Mouse (Mus musculus): ENCODE results near the gene Dzip1. TPM values are rescaled to one million over a fixed set of nuclear protein-coding genes. Genes with fewer than 3 reads are reported as not detected.

Gene Dzip1
- polyA plus RNA-seq (2015; fragmentation: Nextera tagmentation; extraction: Ambion mirVana): 5.9 and 6.8 TPM in 2 replicates

GRCm38 (mm10) chr14:118924673-118925615 lies at the start of gene Dzip1:
Gene Dzip1, minus strand, starts transcription at chr14:118925460.
- WGBS: 2% methylated on average over 54 of the region's 55 CpGs

GRCm38 (mm10) chr14:118972268-118972667 lies 47.0 kb upstream of the Dzip1 start:
- H3K27me3 ChIP-seq (replicated peaks; ENCODE audit: control insufficient read depth, insufficient read depth, low read length): no peaks in the 10 kb centered on the region
- no peak overlapping the region for H3K9ac ChIP-seq (ENCODE audit: low read depth, low read length)
- no peaks in the 10 kb centered on the region for H3K4me1 ChIP-seq (ENCODE audit: control insufficient read depth, insufficient read depth, low read length)
- 93% methylated on average over 6 of the region's 6 CpGs for WGBS
- no peak overlapping the region for H3K4me3 ChIP-seq (ENCODE audit: low read length)
- H3K4me2 ChIP-seq (ENCODE audit: low read depth, low read length): no peak overlapping the region
- no peak for ATAC-seq
- no peak overlapping the region for H3K27ac ChIP-seq (ENCODE audit: low read length)
- no peaks in the 10 kb centered on the region for H3K9me3 ChIP-seq (ENCODE audit: control insufficient read depth, low read length)
- peaks cover 9% of the 10 kb centered on the region; the same call in 1 of the 2 replicates for H3K36me3 ChIP-seq (ENCODE audit: control insufficient read depth, insufficient read depth, low read length)

More at GRCm38 (mm10) chr14:118924673-118925615, at the start of gene Dzip1:
- H3K9ac ChIP-seq (ENCODE audit: low read depth, low read length): peak within 1 kb of the TSS; percentile 66
- peaks cover 27% of the 10 kb centered on the region for H3K4me1 ChIP-seq (ENCODE audit: control insufficient read depth, insufficient read depth, low read length)
- H3K4me2 ChIP-seq (ENCODE audit: low read depth, low read length): peak within 1 kb of the TSS; percentile 81
- peak within 1 kb of the TSS; percentile 60 for H3K27ac ChIP-seq (ENCODE audit: low read length)
- ATAC-seq: peak; percentile 87
- peaks cover 12% of the 10 kb centered on the region for H3K27me3 ChIP-seq (replicated peaks; ENCODE audit: control insufficient read depth, insufficient read depth, low read length)
- no peaks in the 10 kb centered on the region for H3K36me3 ChIP-seq (ENCODE audit: control insufficient read depth, insufficient read depth, low read length)
- H3K9me3 ChIP-seq (ENCODE audit: control insufficient read depth, low read length): no peaks in the 10 kb centered on the region
- peak within 1 kb of the TSS; percentile 55 for H3K4me3 ChIP-seq (ENCODE audit: low read length)

GRCm38 (mm10) chr14:118967646-118968045 lies 42.4 kb upstream of the Dzip1 start:
- Histone ChIP-seq H3K4me1 (ENCODE audit: control insufficient read depth, insufficient read depth, low read length) (no peaks in the 10 kb centered on the region), H3K4me3 (ENCODE audit: low read length) (no peak overlapping the region), H3K27me3 (replicated peaks; ENCODE audit: control insufficient read depth, insufficient read depth, low read length) (no peaks in the 10 kb centered on the region), H3K4me2 (ENCODE audit: low read depth, low read length) (no peak overlapping the region), H3K9ac (ENCODE audit: low read depth, low read length) (no peak overlapping the region), H3K36me3 (ENCODE audit: control insufficient read depth, insufficient read depth, low read length) (peaks cover 4% of the 10 kb centered on the region; the same call in 1 of the 2 replicates), H3K9me3 (ENCODE audit: control insufficient read depth, low read length) (no peaks in the 10 kb centered on the region), H3K27ac (ENCODE audit: low read length) (no peak overlapping the region)
- no peak for ATAC-seq
- WGBS: 81% methylated on average over 7 of the region's 7 CpGs

GRCm38 (mm10) chr14:118965356-118966000 lies 40.2 kb upstream of the Dzip1 start:
- Histone ChIP-seq H3K36me3 (ENCODE audit: control insufficient read depth, insufficient read depth, low read length) (no peaks in the 10 kb centered on the region), H3K27ac (ENCODE audit: low read length) (no peak overlapping the region), H3K4me1 (ENCODE audit: control insufficient read depth, insufficient read depth, low read length) (no peaks in the 10 kb centered on the region), H3K4me3 (ENCODE audit: low read length) (no peak overlapping the region), H3K4me2 (ENCODE audit: low read depth, low read length) (no peak overlapping the region), H3K9me3 (ENCODE audit: control insufficient read depth, low read length) (no peaks in the 10 kb centered on the region), H3K27me3 (replicated peaks; ENCODE audit: control insufficient read depth, insufficient read depth, low read length) (no peaks in the 10 kb centered on the region), H3K9ac (ENCODE audit: low read depth, low read length) (no peak overlapping the region)
- ATAC-seq: no peak
- 95% methylated on average over 4 of the region's 4 CpGs for whole genome bisulfite sequencing

- H3K9me3 ChIP-seq (ENCODE audit: control insufficient read depth, low read length): no peaks in the 10 kb centered on the region
- 89% methylated on average over 3 of the region's 3 CpGs for WGBS
- H3K9ac ChIP-seq (ENCODE audit: low read depth, low read length): no peak overlapping the region
- H3K4me2 ChIP-seq (ENCODE audit: low read depth, low read length): no peak overlapping the region
- H3K36me3 ChIP-seq (ENCODE audit: control insufficient read depth, insufficient read depth, low read length): peaks cover 4% of the 10 kb centered on the region
- H3K27me3 ChIP-seq (replicated peaks; ENCODE audit: control insufficient read depth, insufficient read depth, low read length): no peaks in the 10 kb centered on the region
- no peaks in the 10 kb centered on the region for H3K4me1 ChIP-seq (ENCODE audit: control insufficient read depth, insufficient read depth, low read length)
- no peak overlapping the region for H3K4me3 ChIP-seq (ENCODE audit: low read length)
- no peak overlapping the region for H3K27ac ChIP-seq (ENCODE audit: low read length)
- no peak for ATAC-seq
These were observed 32.8 kb upstream of the Dzip1 start for GRCm38 (mm10) chr14:118958010-118958409.

GRCm38 (mm10) chr14:118951912-118952583 lies 26.8 kb upstream of the Dzip1 start:
- no peak for ATAC-seq
- no peak overlapping the region for H3K4me2 ChIP-seq (ENCODE audit: low read depth, low read length)
- no peaks in the 10 kb centered on the region; the same call in 1 of the 2 replicates for H3K36me3 ChIP-seq (ENCODE audit: control insufficient read depth, insufficient read depth, low read length)
- H3K4me1 ChIP-seq (ENCODE audit: control insufficient read depth, insufficient read depth, low read length): no peaks in the 10 kb centered on the region
- no peak overlapping the region for H3K4me3 ChIP-seq (ENCODE audit: low read length)
- no peak overlapping the region for H3K27ac ChIP-seq (ENCODE audit: low read length)
- no peaks in the 10 kb centered on the region for H3K27me3 ChIP-seq (replicated peaks; ENCODE audit: control insufficient read depth, insufficient read depth, low read length)
- H3K9me3 ChIP-seq (ENCODE audit: control insufficient read depth, low read length): no peaks in the 10 kb centered on the region
- WGBS: 95% methylated on average over 9 of the region's 9 CpGs
- no peak overlapping the region for H3K9ac ChIP-seq (ENCODE audit: low read depth, low read length)

GRCm38 (mm10) chr14:118948841-118949240 lies 23.6 kb upstream of the Dzip1 start:
- Histone ChIP-seq H3K4me1 (ENCODE audit: control insufficient read depth, insufficient read depth, low read length) (no peaks in the 10 kb centered on the region), H3K27ac (ENCODE audit: low read length) (no peak overlapping the region), H3K4me3 (ENCODE audit: low read length) (no peak overlapping the region), H3K36me3 (ENCODE audit: control insufficient read depth, insufficient read depth, low read length) (no peaks in the 10 kb centered on the region), H3K9me3 (ENCODE audit: control insufficient read depth, low read length) (no peaks in the 10 kb centered on the region), H3K4me2 (ENCODE audit: low read depth, low read length) (no peak overlapping the region), H3K9ac (ENCODE audit: low read depth, low read length) (no peak overlapping the region), H3K27me3 (replicated peaks; ENCODE audit: control insufficient read depth, insufficient read depth, low read length) (no peaks in the 10 kb centered on the region)
- 78% methylated on average over 1 of the region's 1 CpGs for WGBS
- ATAC-seq: no peak

- no peaks in the 10 kb centered on the region for H3K36me3 ChIP-seq (ENCODE audit: control insufficient read depth, insufficient read depth, low read length)
- no peak overlapping the region for H3K4me2 ChIP-seq (ENCODE audit: low read depth, low read length)
- WGBS: 87% methylated on average over 2 of the region's 2 CpGs
- H3K27me3 ChIP-seq (replicated peaks; ENCODE audit: control insufficient read depth, insufficient read depth, low read length): no peaks in the 10 kb centered on the region
- no peak overlapping the region for H3K9ac ChIP-seq (ENCODE audit: low read depth, low read length)
- no peak overlapping the region for H3K27ac ChIP-seq (ENCODE audit: low read length)
- H3K4me3 ChIP-seq (ENCODE audit: low read length): no peak overlapping the region
- no peaks in the 10 kb centered on the region for H3K4me1 ChIP-seq (ENCODE audit: control insufficient read depth, insufficient read depth, low read length)
- ATAC-seq: no peak
- H3K9me3 ChIP-seq (ENCODE audit: control insufficient read depth, low read length): no peaks in the 10 kb centered on the region
These were observed 19.4 kb upstream of the Dzip1 start for GRCm38 (mm10) chr14:118944702-118945101.

- no peaks in the 10 kb centered on the region for H3K9me3 ChIP-seq (ENCODE audit: control insufficient read depth, low read length)
- no peak overlapping the region for H3K4me2 ChIP-seq (ENCODE audit: low read depth, low read length)
- no peak for ATAC-seq
- WGBS: 55% methylated on average over 12 of the region's 12 CpGs
- H3K4me3 ChIP-seq (ENCODE audit: low read length): no peak overlapping the region
- H3K9ac ChIP-seq (ENCODE audit: low read depth, low read length): no peak overlapping the region
- no peak overlapping the region for H3K27ac ChIP-seq (ENCODE audit: low read length)
- H3K4me1 ChIP-seq (ENCODE audit: control insufficient read depth, insufficient read depth, low read length): peaks cover 5% of the 10 kb centered on the region
- H3K27me3 ChIP-seq (replicated peaks; ENCODE audit: control insufficient read depth, insufficient read depth, low read length): no peaks in the 10 kb centered on the region
- no peaks in the 10 kb centered on the region for H3K36me3 ChIP-seq (ENCODE audit: control insufficient read depth, insufficient read depth, low read length)
These were observed 16.8 kb upstream of the Dzip1 start for GRCm38 (mm10) chr14:118942076-118942475.
